8 mouse cellular contexts compared by ENCODE assay signal in the genomic region with DNA sequence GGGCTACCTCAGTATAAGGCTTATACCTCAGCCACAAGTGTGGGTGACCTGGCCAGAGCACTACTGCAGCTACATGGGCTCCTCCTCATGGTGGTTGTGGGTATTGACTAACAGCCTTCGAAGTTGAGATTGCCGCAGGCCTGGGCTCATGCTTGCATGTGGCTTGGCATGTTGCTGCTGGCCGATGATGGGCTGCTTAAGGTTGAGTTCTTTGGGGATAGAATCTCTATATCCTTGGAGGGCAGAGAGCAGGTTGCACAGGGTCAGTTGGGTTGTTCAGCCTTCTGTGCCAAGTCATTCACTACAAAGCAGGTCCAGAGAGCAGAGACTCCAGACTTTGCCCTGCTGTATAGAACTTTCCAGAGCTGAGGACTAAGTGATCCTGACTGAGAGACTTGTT. TPM values are rescaled to one million over a fixed set of nuclear protein-coding genes. Genes with fewer than 3 reads are reported as not detected.
DNase-seq lines count a peak whose midpoint lies in the region; ATAC-seq and TF ChIP-seq lines count a peak whose summit lies in the region.

No protein-coding gene starts in this region.

- ATAC-seq in hematopoietic stem cell, adult 5-6 weeks (replicated peaks in 1 of 2; ENCODE audit: insufficient read depth in 1 of 2, low FRiP score in 2 of 2, low TSS enrichment in 1 of 2, low read depth in 1 of 2, poor library complexity in 2 of 2, severe bottlenecking in 2 of 2) = peak; percentile 49 to 76; a peak in 2 of 4 replicates

- H3K36me3 ChIP-seq in ES-Bruce4 (ENCODE audit: control insufficient read depth, insufficient read depth, low read length, poor library complexity, severe bottlenecking) = peaks cover 5% of the 10 kb centered on the region; the same call in 1 of the 2 replicates

- TF ChIP-seq POLR2A in ES-Bruce4 (IDR thresholded peaks at IDR 0.05; ENCODE audit: insufficient read depth, low read length) = no peak

- no peak overlapping the region for H3K9ac ChIP-seq in ES-Bruce4 (ENCODE audit: low read depth, poor library complexity, severe bottlenecking)

- TF ChIP-seq EP300 in ES-Bruce4 (IDR thresholded peaks at IDR 0.05; ENCODE audit: insufficient read depth, low read depth, low read length) = no peak

- no peaks in the 10 kb centered on the region for H3K9me3 ChIP-seq in ES-Bruce4 (replicated peaks; ENCODE audit: control insufficient read depth, insufficient read depth, low read length, poor library complexity, severe bottlenecking)

- peak; percentile 30 to 49 for DNase-seq in heart, postnatal 14 days
- DNase-seq in heart, adult 18-20 months = no peak
- peak; percentile 66 for DNase-seq in lung, postnatal 36 days
- no peak for DNase-seq in frontal cortex, postnatal 14 days (ENCODE audit: low spot score in 2 of 2)
- DNase-seq in gastrocnemius, adult 18-20 months (ENCODE audit: low spot score) = no peak
- no peak for DNase-seq in ovary, postnatal 10 days (ENCODE audit: low spot score)

- intact Hi-C loops in heart, postnatal 14 days (cut with DNase I) = no loop called here

- H3K4me1 ChIP-seq in ES-Bruce4 (ENCODE audit: control insufficient read depth, insufficient read depth, low read length) = no peaks in the 10 kb centered on the region

- peak; percentile 44 for TF ChIP-seq CTCF in ES-Bruce4 (IDR thresholded peaks at IDR 0.05; ENCODE audit: low read depth, low read length)

- H3K27me3 ChIP-seq in ES-Bruce4 (ENCODE audit: control insufficient read depth, insufficient read depth, low read length, poor library complexity, severe bottlenecking) = no peaks in the 10 kb centered on the region

- H3K4me3 ChIP-seq in ES-Bruce4 (ENCODE audit: low read depth, low read length) = no peak overlapping the region

- no peak overlapping the region for H3K27ac ChIP-seq in ES-Bruce4 (ENCODE audit: insufficient read depth, low read length)

RNA-seq across cellular contexts. Expression of a gene that starts 7.1 kb away (rescaled TPM):
- total RNA-seq in heart, postnatal 14 days (2021) = 10 to 100 TPM; 35.0 to 37.9 TPM
- 10 to 100 TPM; 28.5 to 31.3 TPM for total RNA-seq in heart, adult 18-20 months (2021)
- 46.5 and 50.8 TPM in 2 replicates for polyA plus RNA-seq in ES-Bruce4 (2011; ENCODE audit: insufficient read depth, insufficient read length, low read depth, missing spikeins)
- 37.1 and 48.8 TPM in 2 replicates for total RNA-seq in hematopoietic stem cell, adult 5-6 weeks (2017)
- 10 to 100 TPM; 31.1 to 33.4 TPM for total RNA-seq in gastrocnemius, adult 18-20 months (2021)

RNA-seq across cellular contexts. Expression of a gene that starts 18.9 kb away (rescaled TPM):
- under 1 TPM in 1 of 2 experiments, not detected in 1; 0.27 TPM for total RNA-seq in heart, postnatal 14 days (2021)
- total RNA-seq in heart, adult 18-20 months (2021) = under 1 TPM in 1 of 2 experiments, not detected in 1; 0.33 TPM
- polyA plus RNA-seq in ES-Bruce4 (2011; ENCODE audit: insufficient read depth, insufficient read length, low read depth, missing spikeins) = 2.3 and 5.1 TPM in 2 replicates
- total RNA-seq in hematopoietic stem cell, adult 5-6 weeks (2017) = not detected in 2 replicates
- not detected for total RNA-seq in gastrocnemius, adult 18-20 months (2021)

RNA-seq across cellular contexts. Expression of a gene that starts 32.0 kb away (rescaled TPM):
- total RNA-seq in heart, postnatal 14 days (2021) = 10 to 100 TPM; 51.4 to 58.5 TPM
- total RNA-seq in heart, adult 18-20 months (2021) = 10 to 100 TPM; 77.0 to 81.2 TPM
- not detected in 2 replicates for polyA plus RNA-seq in ES-Bruce4 (2011; ENCODE audit: insufficient read depth, insufficient read length, low read depth, missing spikeins)
- total RNA-seq in hematopoietic stem cell, adult 5-6 weeks (2017) = 0.94 TPM in 1 of 2 replicates, not detected in the other
- total RNA-seq in gastrocnemius, adult 18-20 months (2021) = 100 to 1,000 TPM; 124 to 137 TPM

RNA-seq across cellular contexts. Expression of a gene that starts 33.6 kb away (rescaled TPM):
- 10 to 100 TPM; 35.4 to 36.4 TPM for total RNA-seq in heart, postnatal 14 days (2021)
- total RNA-seq in heart, adult 18-20 months (2021) = 10 to 100 TPM; 32.5 to 34.2 TPM
- polyA plus RNA-seq in ES-Bruce4 (2011; ENCODE audit: insufficient read depth, insufficient read length, low read depth, missing spikeins) = 38.0 and 45.3 TPM in 2 replicates
- 58.2 and 91.7 TPM in 2 replicates for total RNA-seq in hematopoietic stem cell, adult 5-6 weeks (2017)
- total RNA-seq in gastrocnemius, adult 18-20 months (2021) = 10 to 100 TPM; 24.2 to 32.0 TPM

RNA-seq across cellular contexts. Expression of a gene that starts 33.8 kb away (rescaled TPM):
- 10 to 100 TPM in 1 of 2 experiments, 1 to 10 TPM in 1; 9.2 to 10.9 TPM for total RNA-seq in heart, postnatal 14 days (2021)
- total RNA-seq in heart, adult 18-20 months (2021) = 1 to 10 TPM; 3.8 to 4.3 TPM
- polyA plus RNA-seq in ES-Bruce4 (2011; ENCODE audit: insufficient read depth, insufficient read length, low read depth, missing spikeins) = 7.3 and 9.8 TPM in 2 replicates
- 34.2 and 34.5 TPM in 2 replicates for total RNA-seq in hematopoietic stem cell, adult 5-6 weeks (2017)
- 1 to 10 TPM; 2.3 to 3.0 TPM for total RNA-seq in gastrocnemius, adult 18-20 months (2021)

Comparison
In these comparisons a context has a peak if more than half of its experiments do, and no peak if none do; other contexts are left out.
1. DNase-seq: peak in heart, postnatal 14 days (2 of 2) and lung, postnatal 36 days (single experiment); none in heart, adult 18-20 months (0 of 2), frontal cortex, postnatal 14 days (0 of 2), gastrocnemius, adult 18-20 months (single experiment) and ovary, postnatal 10 days (single experiment).
2. RNA of a gene that starts 32.0 kb away (total RNA-seq): 124 to 137 TPM in gastrocnemius, adult 18-20 months, 77.0 to 81.2 TPM in heart, adult 18-20 months and 51.4 to 58.5 TPM in heart, postnatal 14 days; 0.94 TPM in hematopoietic stem cell, adult 5-6 weeks; every median in the first group is over 10 times any median in the second.